Mouse (Mus musculus): ENCODE measurements around the gene Ppp1r27. TPM values are rescaled to one million over a fixed set of nuclear protein-coding genes. Genes with fewer than 3 reads are reported as not detected.

The Ppp1r27 gene
- polyA plus RNA-seq, 1 experiment: not detected

DNA sequence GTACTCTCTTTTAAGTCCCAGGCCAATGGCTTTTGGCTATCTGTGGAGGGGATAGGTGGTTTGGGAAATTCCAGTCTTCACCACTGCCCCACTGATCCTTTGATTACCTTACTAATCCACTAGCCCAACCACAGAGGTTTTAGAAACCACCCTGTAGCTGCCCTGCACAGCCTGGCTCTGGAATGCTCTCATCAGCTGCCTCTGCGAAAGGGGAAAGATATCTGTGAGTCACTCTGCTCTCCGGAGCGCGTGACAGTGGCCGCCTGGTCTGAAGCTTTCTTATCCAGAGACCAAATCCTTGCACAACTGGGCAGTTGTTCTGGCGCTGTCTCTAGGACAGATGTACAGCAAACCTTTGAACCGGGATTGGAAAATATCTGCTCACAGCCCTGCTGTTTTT is 3.9 kb upstream of the Ppp1r27 start:
- TF ChIP-seq CTCF (IDR thresholded peaks at IDR 0.05; ENCODE audit: borderline replicate concordance, extremely low read depth, insufficient read depth, insufficient read length) (no peak), POLR2A (IDR thresholded peaks at IDR 0.05; ENCODE audit: borderline replicate concordance, extremely low read depth, insufficient read depth, insufficient read length, poor library complexity, severe bottlenecking) (no peak)
- DNase-seq (ENCODE audit: low read depth): no peak

DNA sequence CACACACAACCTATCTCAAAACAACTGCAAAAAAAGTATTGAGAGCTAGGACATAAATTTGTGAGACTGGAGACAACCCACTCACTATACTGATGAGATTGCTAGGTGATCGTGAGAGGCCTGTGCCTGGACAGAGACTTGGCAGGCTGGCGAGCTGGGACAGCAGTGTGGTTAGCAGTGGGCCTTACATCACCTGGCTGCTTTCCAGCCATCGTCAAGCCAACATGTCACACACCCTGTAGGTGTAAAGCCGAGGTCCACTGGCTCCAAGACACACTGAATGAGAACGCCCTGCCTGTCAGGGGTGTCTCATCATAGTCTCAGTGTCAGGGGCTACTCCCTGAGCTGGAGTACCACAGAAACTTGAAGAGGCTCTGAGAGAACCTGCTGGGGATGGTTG is 1.8 kb upstream of the Ppp1r27 start:
- DNase-seq (ENCODE audit: low read depth): no peak
- no peak for TF ChIP-seq CTCF (IDR thresholded peaks at IDR 0.05; ENCODE audit: borderline replicate concordance, extremely low read depth, insufficient read depth, insufficient read length)
- no peak for TF ChIP-seq POLR2A (IDR thresholded peaks at IDR 0.05; ENCODE audit: borderline replicate concordance, extremely low read depth, insufficient read depth, insufficient read length, poor library complexity, severe bottlenecking)

- DNase-seq (ENCODE audit: low read depth): no peak
Measured at GRCm38 (mm10) chr11:120549986-120550809, 734 bp downstream of the Ppp1r27 start.

GRCm38 (mm10) chr11:120549168-120549945 is 1.6 kb downstream of the Ppp1r27 start, which contains the start of gene Mcrip1:
Gene Mcrip1, minus strand, starts transcription at chr11:120549727.
- no peak for TF ChIP-seq CTCF (IDR thresholded peaks at IDR 0.05; ENCODE audit: borderline replicate concordance, extremely low read depth, insufficient read depth, insufficient read length)
- peak; percentile 61; the same call in 1 of the 2 replicates for TF ChIP-seq POLR2A (IDR thresholded peaks at IDR 0.05; ENCODE audit: borderline replicate concordance, extremely low read depth, insufficient read depth, insufficient read length, poor library complexity, severe bottlenecking)
- DNase-seq (ENCODE audit: low read depth): peak; percentile 96

More at GRCm38 (mm10) chr11:120549986-120550809, 734 bp downstream of the Ppp1r27 start:
- TF ChIP-seq CTCF (IDR thresholded peaks at IDR 0.05; ENCODE audit: borderline replicate concordance, extremely low read depth, insufficient read depth, insufficient read length): no peak
- TF ChIP-seq POLR2A (IDR thresholded peaks at IDR 0.05; ENCODE audit: borderline replicate concordance, extremely low read depth, insufficient read depth, insufficient read length, poor library complexity, severe bottlenecking): no peak

DNA sequence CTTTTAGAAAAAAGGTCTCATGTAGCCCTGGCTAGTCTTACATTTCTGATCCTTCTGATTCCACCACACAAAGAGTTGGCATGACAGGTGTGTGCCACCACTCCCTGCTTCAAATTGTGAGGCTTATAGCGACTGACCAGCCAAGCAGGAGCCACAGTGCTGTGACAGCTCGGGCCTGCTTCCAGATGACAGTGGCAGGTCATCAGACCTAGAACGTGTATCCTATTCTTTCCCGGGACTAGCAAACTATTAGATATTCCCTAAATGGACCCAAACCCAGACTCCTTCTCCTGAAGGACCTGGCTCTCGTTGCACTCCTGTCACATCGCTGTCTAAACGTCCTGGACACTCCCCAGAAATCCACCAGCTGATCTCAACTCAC is 2.2 kb downstream of the Ppp1r27 start:
- TF ChIP-seq POLR2A (IDR thresholded peaks at IDR 0.05; ENCODE audit: borderline replicate concordance, extremely low read depth, insufficient read depth, insufficient read length, poor library complexity, severe bottlenecking): no peak
- no peak for TF ChIP-seq CTCF (IDR thresholded peaks at IDR 0.05; ENCODE audit: borderline replicate concordance, extremely low read depth, insufficient read depth, insufficient read length)
- DNase-seq (ENCODE audit: low read depth): no peak

DNA sequence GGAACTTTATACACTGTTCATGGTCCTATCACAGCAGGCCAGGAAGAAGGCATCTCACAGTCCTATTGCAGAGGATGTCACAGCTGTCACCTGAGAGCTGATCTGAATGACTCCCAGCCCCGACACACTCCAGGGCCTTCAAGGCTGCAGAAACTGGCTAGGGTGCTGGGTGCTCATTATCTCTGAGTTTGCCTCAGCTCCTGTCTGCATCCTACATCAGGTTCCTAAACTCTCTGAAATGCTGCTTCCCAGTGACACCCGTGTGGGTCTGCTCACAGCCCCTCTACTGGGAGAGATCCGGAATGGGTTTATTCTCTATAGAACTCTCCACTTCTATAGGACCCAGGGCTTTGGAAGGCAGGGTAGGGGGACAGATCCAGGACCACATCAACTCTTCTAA is 2.7 kb downstream of the Ppp1r27 start:
- no peak for DNase-seq (ENCODE audit: low read depth)
- TF ChIP-seq POLR2A (IDR thresholded peaks at IDR 0.05; ENCODE audit: borderline replicate concordance, extremely low read depth, insufficient read depth, insufficient read length, poor library complexity, severe bottlenecking) (no peak), CTCF (IDR thresholded peaks at IDR 0.05; ENCODE audit: borderline replicate concordance, extremely low read depth, insufficient read depth, insufficient read length) (no peak)

GRCm38 (mm10) chr11:120547469-120547868 is 3.5 kb downstream of the Ppp1r27 start:
- no peak for TF ChIP-seq CTCF (IDR thresholded peaks at IDR 0.05; ENCODE audit: borderline replicate concordance, extremely low read depth, insufficient read depth, insufficient read length)
- TF ChIP-seq POLR2A (IDR thresholded peaks at IDR 0.05; ENCODE audit: borderline replicate concordance, extremely low read depth, insufficient read depth, insufficient read length, poor library complexity, severe bottlenecking): no peak
- DNase-seq (ENCODE audit: low read depth): peak; percentile 6

DNA sequence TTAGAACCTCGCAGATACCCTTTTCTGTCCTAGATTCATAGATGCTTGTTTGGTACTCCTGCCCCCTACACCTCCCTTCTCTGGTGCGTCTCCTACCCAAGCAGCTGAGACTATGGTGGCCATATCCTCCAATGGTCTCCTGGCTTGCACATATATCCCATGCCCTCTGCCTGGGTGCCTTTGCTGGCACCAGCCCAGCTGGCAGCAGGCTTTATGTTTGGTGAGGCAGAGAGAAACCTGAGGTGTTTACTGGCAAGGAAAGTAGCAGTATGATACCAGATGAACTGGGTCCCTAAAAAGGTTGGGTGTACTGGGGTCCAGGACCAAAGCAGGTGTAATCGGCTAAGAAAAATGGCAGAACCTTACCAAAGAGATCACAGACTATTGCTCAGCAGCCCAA is 5.0 kb downstream of the Ppp1r27 start:
- DNase-seq (ENCODE audit: low read depth): no peak
- TF ChIP-seq POLR2A (IDR thresholded peaks at IDR 0.05; ENCODE audit: borderline replicate concordance, extremely low read depth, insufficient read depth, insufficient read length, poor library complexity, severe bottlenecking): no peak
- no peak for TF ChIP-seq CTCF (IDR thresholded peaks at IDR 0.05; ENCODE audit: borderline replicate concordance, extremely low read depth, insufficient read depth, insufficient read length)

GRCm38 (mm10) chr11:120542376-120542775 is 8.6 kb downstream of the Ppp1r27 start:
- no peak for DNase-seq (ENCODE audit: low read depth)
- TF ChIP-seq POLR2A (IDR thresholded peaks at IDR 0.05; ENCODE audit: borderline replicate concordance, extremely low read depth, insufficient read depth, insufficient read length, poor library complexity, severe bottlenecking) (no peak), CTCF (IDR thresholded peaks at IDR 0.05; ENCODE audit: borderline replicate concordance, extremely low read depth, insufficient read depth, insufficient read length) (no peak)

DNA sequence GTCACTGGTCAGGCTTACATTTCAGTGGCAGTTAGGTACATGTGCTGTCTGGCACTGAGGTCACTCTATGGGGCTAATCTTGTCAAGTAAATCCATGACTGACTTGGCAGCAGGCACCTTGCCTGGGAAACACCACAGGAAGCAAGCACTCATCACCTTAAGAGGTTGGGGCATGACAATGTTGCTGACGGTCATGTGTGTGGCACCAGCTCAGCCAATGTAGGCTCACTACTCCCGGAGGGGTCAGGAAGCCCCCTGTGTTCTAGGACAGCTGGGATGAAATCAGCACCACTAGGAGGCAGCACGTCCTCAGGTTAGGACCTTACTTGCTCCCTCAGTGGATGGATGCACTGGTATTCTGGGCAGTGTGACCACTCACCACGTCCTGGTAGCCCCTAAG is 9.0 kb downstream of the Ppp1r27 start:
- peak; percentile 5 for DNase-seq (ENCODE audit: low read depth)
- TF ChIP-seq CTCF (IDR thresholded peaks at IDR 0.05; ENCODE audit: borderline replicate concordance, extremely low read depth, insufficient read depth, insufficient read length) (peak; percentile 29; the same call in 1 of the 2 replicates), POLR2A (IDR thresholded peaks at IDR 0.05; ENCODE audit: borderline replicate concordance, extremely low read depth, insufficient read depth, insufficient read length, poor library complexity, severe bottlenecking) (no peak)

DNA sequence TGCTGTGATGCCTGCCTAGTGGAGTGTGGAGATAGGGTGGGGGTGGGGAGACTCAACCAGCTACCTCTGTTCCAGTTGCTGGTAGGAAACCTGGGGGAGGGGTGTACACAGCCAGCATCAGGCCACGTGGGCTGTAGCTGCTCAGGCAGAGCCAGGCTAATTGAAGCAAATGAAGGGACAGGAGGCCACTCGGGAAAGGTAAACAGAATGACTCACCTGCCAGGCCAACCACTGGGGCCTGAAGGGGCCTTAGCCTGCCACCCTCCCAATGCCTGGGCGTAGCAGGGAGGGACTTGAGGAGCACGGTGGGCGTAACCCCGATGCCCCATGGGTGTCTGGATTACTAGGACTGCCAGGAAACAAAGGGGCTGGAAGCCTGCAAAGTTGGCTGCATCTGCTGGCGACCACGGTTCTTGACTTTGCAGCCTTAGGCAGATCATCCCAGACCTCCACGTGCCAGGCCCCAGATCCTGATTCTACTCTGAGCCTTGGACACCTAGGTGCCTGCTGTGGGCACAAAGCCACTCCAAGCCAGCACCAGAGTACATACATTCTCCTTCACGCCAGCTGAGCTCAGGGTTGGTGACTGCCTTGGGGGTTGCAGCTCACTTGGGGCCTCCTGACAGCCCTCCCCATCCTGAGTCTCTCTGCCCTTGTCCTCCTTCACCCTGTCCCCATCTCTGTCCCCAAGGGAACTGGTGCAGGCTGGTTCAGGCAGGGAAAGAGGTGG is 11.5 kb downstream of the Ppp1r27 start:
- DNase-seq (ENCODE audit: low read depth): peak; percentile 58
- TF ChIP-seq CTCF (IDR thresholded peaks at IDR 0.05; ENCODE audit: borderline replicate concordance, extremely low read depth, insufficient read depth, insufficient read length): no peak
- no peak for TF ChIP-seq POLR2A (IDR thresholded peaks at IDR 0.05; ENCODE audit: borderline replicate concordance, extremely low read depth, insufficient read depth, insufficient read length, poor library complexity, severe bottlenecking)

Data from brain, embryonic 14.5 days (tissue).